Mouse (Mus musculus): Measurements from ENCODE around the gene Prr19.

DNA sequence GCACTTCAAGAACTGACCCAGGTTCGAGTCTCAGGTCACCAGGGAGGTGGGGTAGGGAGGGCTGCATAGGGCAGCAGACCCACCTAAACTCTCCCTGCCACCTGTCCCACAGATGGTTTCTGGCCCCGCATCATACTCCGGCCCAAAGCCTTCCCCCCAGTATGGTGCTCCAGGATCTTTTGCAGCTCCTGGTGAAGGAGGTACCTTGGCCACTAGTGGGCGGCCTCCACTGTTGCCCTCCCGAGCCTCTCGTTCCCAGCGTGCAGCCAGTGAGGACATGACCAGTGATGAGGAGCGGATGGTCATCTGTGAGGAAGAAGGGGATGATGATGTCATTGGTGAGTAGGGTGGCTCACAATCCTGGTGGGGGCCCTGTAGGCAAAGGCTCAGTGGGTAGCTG, 14.2 kb upstream of the Prr19 start:
- TF ChIP-seq CTCF (IDR thresholded peaks at IDR 0.05; ENCODE audit: borderline replicate concordance, insufficient read depth, low read depth, low read length): no peak
- no peak for TF ChIP-seq POLR2A (IDR thresholded peaks at IDR 0.05; ENCODE audit: borderline replicate concordance, insufficient read depth, low read length)

Measured in cerebellum, adult 2 months (tissue).